Mouse (Mus musculus): Measurements from ENCODE around the gene Bicdl1.

DNA sequence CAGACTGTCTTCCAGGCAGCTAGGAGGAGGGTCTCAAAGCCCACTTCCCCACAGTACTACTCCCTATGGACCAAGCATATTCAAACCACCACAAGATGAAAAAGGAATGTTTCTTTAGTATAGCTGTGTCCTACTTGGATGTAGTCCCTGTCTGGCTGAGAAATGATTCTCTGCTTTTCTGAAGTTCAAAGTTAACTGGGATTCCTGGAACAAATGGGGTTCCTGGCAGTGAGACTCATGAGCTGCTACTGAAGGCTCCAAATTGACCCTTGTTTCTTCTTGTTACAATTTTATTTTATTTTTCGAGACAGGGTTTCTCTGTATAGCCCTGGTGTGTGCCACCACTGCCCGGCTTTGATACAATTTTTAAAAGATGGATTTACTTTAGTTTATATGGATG, 32.6 kb upstream of the Bicdl1 start:
- TF ChIP-seq CTCF (IDR thresholded peaks at IDR 0.05; ENCODE audit: low read depth) (no peak), EP300 (IDR thresholded peaks at IDR 0.05; ENCODE audit: low read depth) (no peak)

Data from heart, postnatal 0 days (tissue).